Mouse (Mus musculus): ENCODE data around the gene Pla2g10. TPM values are rescaled to one million over a fixed set of nuclear protein-coding genes. Genes with fewer than 3 reads are reported as not detected.
A peak's percentile ranks its signal among the peaks of the same experiment; 100 is the strongest.
"Not testable (repeated sequence)": the region's sequence is repeated elsewhere in the genome, so short reads cannot be mapped to it uniquely, and the experiment has no call there.

Gene Pla2g10
- total RNA-seq (2021), result not detected
- long read RNA-seq, experiment 1, partial matches to known transcripts, result 0 of 4 reads
- long read RNA-seq, experiment 1, other reads (novel, unspliced or antisense), result 4 of 4 reads
- long read RNA-seq, experiment 2, partial matches to known transcripts, result 0 of 2 reads
- long read RNA-seq, experiment 2, other reads (novel, unspliced or antisense), result 2 of 2 reads

GRCm38 (mm10) chr16:13730285-13731255, at the start of gene Pla2g10:
Pla2g10 (minus strand) TSS chr16:13730983.
- DNase-seq (ENCODE audit: low spot score in 2 of 2), result no peak

DNA sequence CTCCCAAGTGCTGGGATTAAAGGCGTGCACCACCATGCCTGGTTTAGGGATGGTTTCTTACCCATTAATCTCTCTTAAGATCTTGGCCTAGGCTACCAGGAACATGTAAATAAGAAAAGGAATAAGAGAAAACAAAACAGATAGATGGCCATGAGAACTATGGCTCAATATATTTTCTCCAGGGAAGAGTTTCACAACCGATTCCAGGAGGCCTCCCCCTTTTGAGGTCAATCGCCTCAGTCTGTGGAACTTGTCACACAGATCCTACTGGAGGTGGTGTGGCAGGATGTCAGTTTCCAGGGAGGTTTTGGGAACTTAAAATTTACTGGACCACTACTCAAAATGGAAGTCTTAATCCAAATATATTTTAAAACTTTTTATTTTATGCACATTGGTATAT, 43.9 kb upstream of the Pla2g10 start:
- DNase-seq (ENCODE audit: low spot score in 2 of 2), result not testable (repeated sequence)

DNA sequence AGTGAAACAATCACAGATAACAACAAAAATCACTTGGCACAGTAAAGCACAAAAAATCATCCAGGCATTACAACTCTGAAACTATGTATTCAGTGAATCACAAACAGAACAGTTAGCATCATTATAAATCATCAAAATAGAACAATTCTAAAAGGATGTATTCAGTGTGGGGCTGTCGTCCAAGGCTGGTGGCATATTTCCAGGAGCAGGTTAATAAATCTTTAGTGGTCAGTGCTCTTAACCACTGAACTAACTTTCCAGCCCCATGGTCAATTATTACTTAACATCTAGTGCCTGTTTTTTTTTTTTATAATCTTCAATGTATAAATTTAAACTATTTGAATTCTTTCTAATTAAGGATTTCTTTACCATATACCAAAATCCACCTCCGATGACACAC, 43.2 kb upstream of the Pla2g10 start:
- not testable (repeated sequence) for DNase-seq (ENCODE audit: low spot score in 2 of 2)

DNA sequence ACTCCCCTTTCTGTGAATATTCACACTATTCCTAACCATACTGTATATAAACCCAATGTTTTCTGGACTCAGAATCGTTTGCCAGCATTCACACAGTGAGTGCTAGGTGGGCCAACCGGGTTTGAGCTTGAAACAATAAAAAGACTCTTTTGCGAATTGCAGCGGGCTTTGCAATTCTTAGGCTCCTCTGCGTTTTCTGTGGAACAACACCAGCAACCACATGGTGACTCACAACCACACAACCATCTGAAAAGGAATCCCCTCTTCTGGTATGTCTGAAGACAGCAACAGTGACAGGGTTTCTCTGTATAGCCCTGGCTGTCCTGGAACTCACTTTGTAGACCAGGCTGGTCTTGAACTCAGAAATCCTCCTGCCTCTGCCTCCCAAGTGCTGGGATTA, 41.3 kb upstream of the Pla2g10 start:
- DNase-seq (ENCODE audit: low spot score in 2 of 2), result not testable (repeated sequence)

DNA sequence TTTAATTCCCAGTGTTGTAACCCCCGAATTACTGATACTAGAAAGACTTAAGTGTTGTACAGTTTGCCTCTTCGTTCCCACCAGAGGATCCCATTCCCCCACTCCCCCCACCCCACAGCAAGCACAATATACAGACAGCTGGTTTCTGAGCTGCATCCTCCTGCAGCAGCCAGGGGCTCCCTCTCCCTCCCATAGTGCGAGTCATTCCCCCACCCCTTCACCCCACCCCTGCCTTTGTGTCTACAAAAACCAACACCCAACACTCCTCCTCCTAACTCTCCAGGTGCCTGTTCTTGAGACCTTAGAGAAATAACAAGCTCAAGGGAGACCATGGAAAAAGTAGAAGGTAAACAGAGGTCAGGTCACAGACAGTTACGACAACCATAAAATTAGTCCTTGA, 40.8 kb upstream of the Pla2g10 start:
- not testable (repeated sequence) for DNase-seq (ENCODE audit: low spot score in 2 of 2)

DNA sequence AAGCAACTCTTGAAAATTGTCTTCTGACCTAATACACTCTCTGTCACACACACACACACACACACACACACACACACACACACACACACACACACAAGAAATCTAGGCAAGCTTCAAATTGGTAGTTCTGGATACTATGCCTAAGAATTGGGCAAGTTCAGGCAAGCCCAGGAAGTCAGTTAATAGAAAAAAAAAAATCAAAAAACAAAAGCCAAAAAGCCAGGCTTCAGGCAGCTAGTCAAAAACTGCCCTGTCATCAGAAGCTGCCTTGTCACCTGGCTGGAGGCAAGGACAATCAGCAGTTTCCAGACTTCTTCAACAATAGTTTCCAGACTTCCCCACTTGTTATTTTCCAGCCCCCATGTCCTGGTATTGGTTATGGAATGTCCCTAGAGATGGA, 35.6 kb upstream of the Pla2g10 start:
- no peak for DNase-seq (ENCODE audit: low spot score in 2 of 2)

GRCm38 (mm10) chr16:13764519-13764918, 33.7 kb upstream of the Pla2g10 start:
- no peak for DNase-seq (ENCODE audit: low spot score in 2 of 2)

GRCm38 (mm10) chr16:13762807-13763206, 32.0 kb upstream of the Pla2g10 start:
- DNase-seq (ENCODE audit: low spot score in 2 of 2), result not testable (repeated sequence)

GRCm38 (mm10) chr16:13757823-13758222, 27.0 kb upstream of the Pla2g10 start:
- no peak for DNase-seq (ENCODE audit: low spot score in 2 of 2)

DNA sequence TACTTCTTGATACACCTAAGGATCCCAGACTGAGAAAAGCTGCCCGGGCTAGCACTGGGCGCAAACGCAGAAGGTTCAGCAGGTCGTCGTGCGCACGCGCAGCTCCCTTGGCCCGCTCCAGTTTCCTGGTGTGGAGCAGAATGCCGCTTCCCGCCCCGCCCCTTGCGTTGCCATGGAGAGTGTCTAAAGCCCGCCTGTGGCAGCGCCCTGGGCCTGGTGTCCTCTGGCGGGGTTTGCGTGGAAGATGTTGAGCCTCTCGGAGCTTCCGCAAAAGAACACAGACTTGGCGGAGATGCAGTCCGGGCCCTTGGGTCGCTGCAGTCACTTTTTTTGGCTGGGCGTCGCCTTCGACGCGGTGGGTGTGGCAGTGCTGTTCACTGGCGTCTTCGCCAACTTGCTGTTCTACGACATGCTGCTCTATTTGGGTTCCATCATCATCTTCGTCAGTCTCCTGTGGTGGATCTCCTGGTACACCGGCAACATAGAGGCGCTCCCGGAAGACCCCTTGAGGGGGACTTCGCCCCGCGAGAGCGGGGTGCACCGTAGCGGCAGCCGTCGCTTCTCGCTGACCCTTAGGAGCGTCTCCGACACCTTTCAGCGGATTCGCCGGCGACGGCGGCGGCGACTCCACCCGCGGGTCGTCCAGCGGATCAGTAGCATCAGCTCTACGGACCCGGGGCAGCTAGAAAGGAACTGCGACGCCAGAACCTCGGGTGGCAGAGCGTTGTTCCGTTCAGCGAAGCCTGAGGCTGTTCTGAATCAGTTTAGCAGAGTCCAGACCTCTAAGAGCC, 23.8 kb upstream of the Pla2g10 start:
- peak; percentile 93 to 94 for DNase-seq (ENCODE audit: low spot score in 2 of 2)

DNA sequence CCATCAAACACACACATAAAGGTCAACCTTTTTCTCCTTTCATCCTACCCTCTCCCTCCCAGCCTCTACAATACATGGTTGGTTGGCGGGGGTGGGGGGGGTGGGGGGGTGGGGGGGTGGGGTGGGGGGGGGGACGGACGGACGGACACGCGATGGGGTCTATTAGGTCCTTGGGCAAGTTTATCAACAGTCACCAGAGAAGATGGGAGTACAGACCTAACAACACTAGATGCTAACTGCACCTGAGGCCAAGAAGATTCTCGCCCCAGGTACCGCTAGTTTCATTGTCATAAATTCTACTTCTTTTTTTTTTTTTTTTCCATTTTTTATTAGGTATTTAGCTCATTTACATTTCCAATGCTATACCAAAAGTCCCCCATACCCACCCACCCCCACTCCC, 23.2 kb upstream of the Pla2g10 start:
- no peak for DNase-seq (ENCODE audit: low spot score in 2 of 2)

DNA sequence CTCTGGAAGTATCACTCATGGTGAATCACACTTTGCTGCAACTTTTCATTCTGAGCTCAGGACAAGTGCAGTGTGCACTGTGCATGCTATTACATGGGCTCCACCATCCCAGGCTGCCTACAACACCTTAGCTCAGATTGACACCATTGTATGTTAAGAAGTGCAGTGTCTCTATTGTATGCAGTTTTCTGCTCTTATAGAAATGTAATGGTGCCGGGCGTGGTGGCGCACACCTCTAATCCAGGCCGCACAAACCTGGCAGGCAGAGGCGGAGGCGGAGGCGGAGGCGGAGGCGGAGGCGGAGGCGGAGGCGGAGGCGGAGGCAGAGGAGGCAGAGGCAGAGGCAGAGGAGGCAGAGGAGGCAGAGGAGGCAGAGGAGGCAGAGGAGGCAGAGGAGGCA, 19.8 kb upstream of the Pla2g10 start:
- DNase-seq (ENCODE audit: low spot score in 2 of 2), result no peak

GRCm38 (mm10) chr16:13749981-13750380, 19.2 kb upstream of the Pla2g10 start:
- no peak for DNase-seq (ENCODE audit: low spot score in 2 of 2)

GRCm38 (mm10) chr16:13749306-13749705, 18.5 kb upstream of the Pla2g10 start:
- DNase-seq (ENCODE audit: low spot score in 2 of 2), result no peak

DNA sequence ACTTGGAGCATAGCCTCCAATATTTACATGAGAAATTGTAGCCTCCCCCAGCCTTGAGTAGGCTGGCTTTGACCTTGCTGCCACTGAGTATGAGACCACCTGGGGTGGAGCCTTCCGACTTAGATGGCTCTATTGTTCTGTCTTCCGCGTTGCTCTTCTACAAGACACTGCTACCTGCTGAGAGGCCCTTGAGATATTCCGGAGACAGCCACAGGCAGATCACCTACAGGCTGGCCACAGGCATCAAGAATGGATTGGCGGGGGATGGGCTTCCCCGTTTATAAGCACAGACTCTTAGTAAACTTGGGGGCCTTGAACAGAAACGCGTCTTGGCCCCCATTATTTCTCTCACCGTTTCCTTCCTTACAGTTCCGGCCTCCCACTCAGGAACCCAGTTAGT, 18.0 kb upstream of the Pla2g10 start:
- DNase-seq (ENCODE audit: low spot score in 2 of 2), result not testable (repeated sequence)

DNA sequence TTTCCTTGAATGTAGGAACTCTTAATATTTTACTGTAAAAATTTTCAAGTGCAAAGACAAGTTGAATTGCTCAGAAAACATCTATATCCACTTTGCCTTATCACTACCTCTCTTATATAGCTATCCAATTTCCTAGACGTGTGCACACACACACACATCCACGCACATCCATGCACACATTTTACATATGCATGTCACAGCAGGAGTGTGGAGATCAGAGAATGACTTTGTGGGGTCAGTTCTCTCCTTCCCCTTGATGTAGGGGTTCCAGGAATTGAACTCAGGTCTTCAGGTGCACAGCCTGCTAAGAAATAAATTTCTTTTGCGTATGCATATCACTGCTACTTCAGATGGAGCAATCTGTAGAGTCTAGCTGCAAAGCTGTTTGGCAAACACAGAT, 17.3 kb upstream of the Pla2g10 start:
- DNase-seq (ENCODE audit: low spot score in 2 of 2), result no peak

GRCm38 (mm10) chr16:13747708-13748107, 16.9 kb upstream of the Pla2g10 start:
- DNase-seq (ENCODE audit: low spot score in 2 of 2), result no peak

GRCm38 (mm10) chr16:13740844-13741243, 10.1 kb upstream of the Pla2g10 start:
- DNase-seq (ENCODE audit: low spot score in 2 of 2), result no peak

DNA sequence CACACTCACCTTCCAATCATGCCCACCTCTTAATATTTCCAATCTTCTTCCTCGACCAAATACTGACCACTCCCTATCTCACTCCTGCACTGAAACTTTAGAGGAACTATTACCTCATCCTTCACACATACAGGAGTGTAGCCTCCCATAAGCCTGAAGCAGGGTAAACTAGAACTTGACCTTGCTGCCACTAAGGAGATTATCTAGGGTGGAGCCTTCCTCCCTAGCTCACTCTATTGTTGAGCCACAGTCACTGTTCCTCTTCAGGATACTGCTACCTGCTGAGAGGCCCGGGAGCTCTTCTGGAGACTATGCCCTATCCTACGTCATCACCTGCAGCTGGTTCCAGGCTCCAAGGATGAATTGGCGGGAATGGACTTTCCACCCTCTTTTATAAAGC, 8.3 kb upstream of the Pla2g10 start:
- DNase-seq (ENCODE audit: low spot score in 2 of 2), result not testable (repeated sequence)

DNA sequence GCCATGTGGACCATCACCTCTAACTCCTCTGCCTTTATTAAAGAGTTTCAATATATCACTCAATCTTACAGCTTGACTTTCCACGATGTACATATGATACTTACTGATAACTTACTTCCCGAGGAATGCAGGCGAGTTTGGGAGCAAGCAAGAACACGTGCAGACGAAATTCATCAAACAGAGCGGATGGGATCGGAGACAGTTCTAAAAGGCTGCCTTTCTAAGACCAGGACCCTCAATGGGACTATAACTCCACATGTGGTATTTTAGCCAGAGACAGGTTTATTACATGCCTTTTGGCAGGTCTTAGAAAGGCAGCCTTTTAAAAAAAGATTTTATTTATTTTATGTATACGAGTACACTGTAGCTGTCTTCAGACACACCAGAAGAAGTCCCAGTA, 5.2 kb upstream of the Pla2g10 start:
- DNase-seq (ENCODE audit: low spot score in 2 of 2), result no peak

DNA sequence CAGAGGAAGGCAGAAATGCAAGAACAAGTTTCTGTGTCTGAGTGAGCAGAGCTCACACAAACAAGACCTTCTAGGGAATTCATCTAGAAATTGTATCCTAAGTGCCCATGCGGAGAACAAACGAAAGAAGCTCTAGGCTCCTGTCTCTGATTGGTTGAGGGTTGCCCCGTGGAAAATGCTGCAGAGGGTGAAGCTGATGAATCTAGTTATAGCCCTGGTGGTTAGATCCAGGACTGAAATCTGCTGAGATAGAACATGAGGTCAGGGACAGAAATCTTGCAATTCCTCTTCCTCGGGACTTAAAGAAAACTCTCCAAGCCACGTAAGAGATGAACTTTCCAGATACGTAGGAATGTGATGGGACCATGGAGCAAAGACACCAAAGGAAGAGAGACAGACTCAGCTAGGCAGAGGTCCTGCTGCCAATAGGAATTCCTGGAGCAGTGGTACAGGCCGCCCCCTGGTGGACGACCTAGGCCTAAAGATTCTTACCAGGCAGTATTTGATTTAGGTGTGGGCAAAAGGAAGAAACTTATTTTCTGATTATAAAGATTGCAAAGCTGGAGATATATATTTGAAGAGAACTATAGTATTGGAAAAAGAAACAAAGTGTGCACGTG, 2.8 kb upstream of the Pla2g10 start:
- DNase-seq (ENCODE audit: low spot score in 2 of 2), result peak; percentile 79 to 80
